Mouse (Mus musculus): ENCODE results near the gene Gm29644.
"Not testable (repeated sequence)": the region's sequence is repeated elsewhere in the genome, so short reads cannot be mapped to it uniquely, and the experiment has no call there.

The Gm29644 gene

DNA sequence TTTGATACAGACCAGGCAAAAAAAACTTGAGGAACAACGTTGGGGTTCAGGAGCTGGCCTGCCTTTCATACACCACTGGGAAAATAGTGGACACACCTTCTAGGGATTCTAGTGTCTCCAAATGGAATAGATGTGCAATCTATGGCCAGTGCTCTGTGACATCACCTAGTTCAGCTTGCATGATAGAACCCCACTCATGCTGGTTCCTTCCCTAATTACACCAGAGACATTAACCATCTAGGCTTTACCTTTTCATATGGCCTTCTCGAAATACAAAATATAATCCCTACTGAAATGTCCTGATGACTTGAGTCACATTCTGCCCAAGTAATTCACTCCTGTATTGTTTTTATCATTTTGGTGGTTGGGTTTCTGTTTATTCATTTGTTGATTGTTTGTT, at the start of gene Gm29644, which contains the start of gene Gm29423:
Gene Gm29644, minus strand, starts transcription at position 157 of the 400 bp plus-strand sequence.
Gene Gm29423, minus strand, starts transcription at position 101 of the 400 bp plus-strand sequence.
- DNase-seq (ENCODE audit: low spot score in 2 of 2): not testable (repeated sequence)

GRCm38 (mm10) chrY:70273542-70273941, 29.6 kb downstream of the Gm29644 start, which contains the start of gene Gm21118:
Gene Gm21118 (minus strand): TSS chrY:70273642.
- DNase-seq (ENCODE audit: low spot score in 2 of 2): not testable (repeated sequence)

Measured in frontal cortex, postnatal 10 days (tissue).